Mouse (Mus musculus) kidney, adult 2 months (tissue): Measurements from ENCODE around the gene Enho.

Experiments used
- CTCF ChIP-seq: fragments of 200-500 bp; conservative IDR thresholded peaks from 2 replicates; pipeline ENCODE4 v1.5.1; 2011; ENCODE audit warnings: low read depth, mild to moderate bottlenecking, control low read depth, low read length, moderate library complexity, mixed read lengths; ENCODE audit not compliant: insufficient read depth, insufficient read length
- POLR2A ChIP-seq: fragments of 200-500 bp; IDR thresholded peaks from one replicate; pipeline ENCODE4 v1.6.1; 2011; ENCODE audit warnings: low read depth, low read length, control low read depth

DNA sequence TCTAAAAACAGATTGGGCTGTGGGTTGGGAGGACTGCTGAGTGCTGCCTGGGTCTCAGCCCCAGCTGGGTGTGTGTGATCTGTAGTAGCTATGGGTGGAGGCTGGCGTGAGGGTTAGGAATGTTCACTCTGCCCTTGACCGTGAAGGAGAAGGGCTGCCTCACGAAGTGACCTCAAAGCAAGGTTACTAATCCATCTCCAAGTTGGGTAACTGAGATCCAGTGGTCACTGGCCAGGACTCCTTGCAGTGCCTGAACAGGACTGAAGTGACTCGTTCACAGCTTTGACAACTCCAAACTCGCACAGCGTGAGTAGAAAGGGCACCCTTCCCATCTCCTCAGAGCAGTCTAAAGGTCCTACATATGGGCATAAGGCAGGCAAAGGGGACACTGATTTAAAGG is 38.7 kb upstream of the Enho start:
- TF ChIP-seq POLR2A (no peak), CTCF (no peak)
